Mouse (Mus musculus) lung, postnatal 14 days (tissue): Measurements from ENCODE around the gene Pax4.

Source experiments
- DNase-seq: peaks from one replicate; pipeline ENCODE4 v3.0.0; 2021

The Pax4 gene

DNA sequence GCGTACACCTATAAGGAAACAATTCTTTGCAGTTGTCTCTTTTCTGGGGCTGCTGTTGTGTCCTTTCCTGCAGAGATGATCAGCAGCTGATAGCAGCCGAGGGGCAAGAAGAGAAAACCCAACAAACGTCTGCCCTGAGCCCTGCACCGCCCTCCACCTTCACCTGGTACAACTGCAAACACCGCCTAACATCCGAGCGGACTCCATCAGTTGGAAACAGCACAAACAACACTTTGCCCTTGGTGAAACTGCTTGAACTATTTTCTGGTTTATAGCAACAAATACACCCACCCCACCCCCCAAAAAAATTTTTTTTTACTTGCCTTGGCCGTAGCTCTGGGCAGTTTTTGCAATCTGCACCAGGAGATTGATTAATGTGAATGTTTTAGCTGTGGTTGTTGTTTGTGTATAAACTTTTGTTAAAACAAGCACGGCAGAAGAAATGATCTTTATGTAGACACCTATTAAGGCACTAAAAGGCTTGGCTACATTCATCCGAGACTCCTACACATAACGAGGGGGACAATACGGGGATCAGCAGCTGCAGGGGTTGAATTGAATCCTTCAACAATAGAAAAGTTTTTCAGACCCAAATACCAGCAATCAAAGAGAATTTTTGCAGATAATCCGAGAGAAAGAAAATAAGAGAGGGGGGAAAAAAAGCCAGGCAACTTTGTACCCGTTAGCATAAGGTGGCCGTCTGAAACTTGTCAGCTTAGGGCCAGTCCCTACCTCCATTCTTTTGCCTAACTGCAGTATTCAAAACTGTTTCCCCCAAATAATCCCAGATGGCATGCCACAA, 52.9 kb downstream of the Pax4 start:
- no peak for DNase-seq
